Mouse (Mus musculus) right cerebral cortex, postnatal 14 days (tissue): ENCODE results near the gene Nemp2.

Experiments
- DNase-seq: peaks from one replicate; pipeline ENCODE4 v3.0.0; 2022

Nemp2 gene

GRCm38 (mm10) chr1:52630248-52630936 is at the start of gene Nemp2:
Gene Nemp2 (plus strand): TSS chr1:52630703.
- peak; percentile 93 for DNase-seq

- no peak for DNase-seq
Measured at GRCm38 (mm10) chr1:52581744-52582143, 48.8 kb upstream of the Nemp2 start.

- DNase-seq = no peak
Measured at GRCm38 (mm10) chr1:52582866-52583265, 47.6 kb upstream of the Nemp2 start.

- peak; percentile 16 for DNase-seq
Measured at GRCm38 (mm10) chr1:52596982-52597646, 33.4 kb upstream of the Nemp2 start.

GRCm38 (mm10) chr1:52597761-52598160 is 32.7 kb upstream of the Nemp2 start:
- DNase-seq = peak; percentile 48

GRCm38 (mm10) chr1:52598361-52598760 is 32.1 kb upstream of the Nemp2 start:
- DNase-seq = no peak

- DNase-seq = no peak
Measured at GRCm38 (mm10) chr1:52601496-52601895, 29.0 kb upstream of the Nemp2 start.

GRCm38 (mm10) chr1:52607700-52608099 is 22.8 kb upstream of the Nemp2 start:
- DNase-seq = no peak

GRCm38 (mm10) chr1:52608486-52608885 is 22.0 kb upstream of the Nemp2 start:
- DNase-seq = no peak

GRCm38 (mm10) chr1:52618217-52618616 is 12.3 kb upstream of the Nemp2 start:
- no peak for DNase-seq

GRCm38 (mm10) chr1:52620442-52620841 is 10.1 kb upstream of the Nemp2 start:
- no peak for DNase-seq

GRCm38 (mm10) chr1:52630937-52631299 is 415 bp downstream of the Nemp2 start:
- DNase-seq = no peak

- DNase-seq = no peak
Measured at GRCm38 (mm10) chr1:52631570-52631969, 1.1 kb downstream of the Nemp2 start.

GRCm38 (mm10) chr1:52634251-52634650 is 3.7 kb downstream of the Nemp2 start:
- no peak for DNase-seq

GRCm38 (mm10) chr1:52635932-52636331 is 5.4 kb downstream of the Nemp2 start:
- no peak for DNase-seq

GRCm38 (mm10) chr1:52638101-52638500 is 7.6 kb downstream of the Nemp2 start:
- DNase-seq = no peak

GRCm38 (mm10) chr1:52639090-52639489 is 8.6 kb downstream of the Nemp2 start:
- DNase-seq = no peak

- no peak for DNase-seq
Measured at GRCm38 (mm10) chr1:52640266-52640665, 9.8 kb downstream of the Nemp2 start.

GRCm38 (mm10) chr1:52640736-52641135 is 10.2 kb downstream of the Nemp2 start:
- no peak for DNase-seq

GRCm38 (mm10) chr1:52648153-52649027 is 17.9 kb downstream of the Nemp2 start:
- peak; percentile 63 for DNase-seq

GRCm38 (mm10) chr1:52650066-52650465 is 19.6 kb downstream of the Nemp2 start:
- no peak for DNase-seq

- DNase-seq = no peak
Measured at GRCm38 (mm10) chr1:52652601-52653253, 22.2 kb downstream of the Nemp2 start.

- DNase-seq = no peak
Measured at GRCm38 (mm10) chr1:52653366-52653765, 22.9 kb downstream of the Nemp2 start.
